Mouse (Mus musculus): ENCODE measurements around the gene Taf3. TPM values are rescaled to one million over a fixed set of nuclear protein-coding genes. Genes with fewer than 3 reads are reported as not detected.

Taf3 gene
- total RNA-seq, 2 experiments from 2014 or later, result 13.0 to 17.4 TPM

- intact Hi-C loops (cut with DNase I), result no loop called here
- no peak for DNase-seq (ENCODE audit: low spot score in 2 of 2)
These were observed 78.7 kb downstream of the Taf3 start for GRCm38 (mm10) chr2:9969734-9970133.

- intact Hi-C loops (cut with DNase I), result no loop called here
- DNase-seq (ENCODE audit: low spot score in 2 of 2), result no peak
These were observed 81.8 kb downstream of the Taf3 start for GRCm38 (mm10) chr2:9966634-9967033.

GRCm38 (mm10) chr2:9965608-9966007 is 82.8 kb downstream of the Taf3 start:
- intact Hi-C loops (cut with DNase I), result no loop called here

GRCm38 (mm10) chr2:9962871-9963270 is 85.5 kb downstream of the Taf3 start:
- intact Hi-C loops (cut with DNase I), result no loop called here
- DNase-seq (ENCODE audit: low spot score in 2 of 2), result no peak

More at GRCm38 (mm10) chr2:9965608-9966007, 82.8 kb downstream of the Taf3 start:
- DNase-seq (ENCODE audit: low spot score in 2 of 2), result no peak

- intact Hi-C loops (cut with DNase I), result no loop called here
These were observed 86.7 kb downstream of the Taf3 start for GRCm38 (mm10) chr2:9961708-9962107.

GRCm38 (mm10) chr2:9958011-9958410 is 90.4 kb downstream of the Taf3 start:
- no peak for DNase-seq (ENCODE audit: low spot score in 2 of 2)
- intact Hi-C loops (cut with DNase I), result no loop called here

More at GRCm38 (mm10) chr2:9961708-9962107, 86.7 kb downstream of the Taf3 start:
- DNase-seq (ENCODE audit: low spot score in 2 of 2), result no peak

- intact Hi-C loops (cut with DNase I), result no loop called here
- no peak for DNase-seq (ENCODE audit: low spot score in 2 of 2)
These were observed 91.8 kb downstream of the Taf3 start for GRCm38 (mm10) chr2:9956546-9956945.

GRCm38 (mm10) chr2:9955576-9956535 is 92.5 kb downstream of the Taf3 start:
- intact Hi-C loops (cut with DNase I), result no loop called here
- DNase-seq (ENCODE audit: low spot score in 2 of 2), result no peak

GRCm38 (mm10) chr2:9946739-9947138 is 101.7 kb downstream of the Taf3 start:
- intact Hi-C loops (cut with DNase I), result no loop called here
- DNase-seq (ENCODE audit: low spot score in 2 of 2), result no peak

GRCm38 (mm10) chr2:9945611-9946010 is 102.8 kb downstream of the Taf3 start:
- DNase-seq (ENCODE audit: low spot score in 2 of 2), result no peak
- intact Hi-C loops (cut with DNase I), result no loop called here

GRCm38 (mm10) chr2:9943011-9943410 is 105.4 kb downstream of the Taf3 start:
- intact Hi-C loops (cut with DNase I), result no loop called here
- no peak for DNase-seq (ENCODE audit: low spot score in 2 of 2)

- intact Hi-C loops (cut with DNase I), result no loop called here
These were observed 109.1 kb downstream of the Taf3 start for GRCm38 (mm10) chr2:9939250-9939649.

GRCm38 (mm10) chr2:9935965-9936364 is 112.4 kb downstream of the Taf3 start:
- intact Hi-C loops (cut with DNase I), result no loop called here

More at GRCm38 (mm10) chr2:9939250-9939649, 109.1 kb downstream of the Taf3 start:
- no peak for DNase-seq (ENCODE audit: low spot score in 2 of 2)

GRCm38 (mm10) chr2:9926905-9927283 is 121.5 kb downstream of the Taf3 start:
- intact Hi-C loops (cut with DNase I), result no loop called here
- DNase-seq (ENCODE audit: low spot score in 2 of 2), result no peak

More at GRCm38 (mm10) chr2:9935965-9936364, 112.4 kb downstream of the Taf3 start:
- DNase-seq (ENCODE audit: low spot score in 2 of 2), result no peak

GRCm38 (mm10) chr2:9926194-9926904 is 122.0 kb downstream of the Taf3 start:
- no peak for DNase-seq (ENCODE audit: low spot score in 2 of 2)
- intact Hi-C loops (cut with DNase I), result no loop called here

GRCm38 (mm10) chr2:9918691-9919471 is 129.5 kb downstream of the Taf3 start:
- intact Hi-C loops (cut with DNase I), result no loop called here
- DNase-seq (ENCODE audit: low spot score in 2 of 2), result no peak

- no peak for DNase-seq (ENCODE audit: low spot score in 2 of 2)
- intact Hi-C loops (cut with DNase I), result no loop called here
These were observed 130.8 kb downstream of the Taf3 start for GRCm38 (mm10) chr2:9917602-9918001.

GRCm38 (mm10) chr2:9905995-9906394 is 142.4 kb downstream of the Taf3 start:
- no peak for DNase-seq (ENCODE audit: low spot score in 2 of 2)
- intact Hi-C loops (cut with DNase I), result no loop called here

- no peak for DNase-seq (ENCODE audit: low spot score in 2 of 2)
- intact Hi-C loops (cut with DNase I), result no loop called here
These were observed 144.4 kb downstream of the Taf3 start for GRCm38 (mm10) chr2:9903854-9904560.
